Mouse (Mus musculus): ENCODE measurements around the gene Gm9945.

The Gm9945 gene

GRCm38 (mm10) chr11:53461727-53462126 is 18.2 kb upstream of the Gm9945 start:
- no peak for DNase-seq (ENCODE audit: low spot score)

GRCm38 (mm10) chr11:53463551-53464424 is 16.2 kb upstream of the Gm9945 start:
- DNase-seq (ENCODE audit: low spot score) = no peak

GRCm38 (mm10) chr11:53466231-53466971 is 13.6 kb upstream of the Gm9945 start:
- DNase-seq (ENCODE audit: low spot score) = peak; percentile 69

- DNase-seq (ENCODE audit: low spot score) = no peak
Measured at GRCm38 (mm10) chr11:53469294-53469967, 10.5 kb upstream of the Gm9945 start.

GRCm38 (mm10) chr11:53469968-53470695 is 9.8 kb upstream of the Gm9945 start, which contains the start of gene Gm9837:
Gene Gm9837 (minus strand): TSS chr11:53470479.
- DNase-seq (ENCODE audit: low spot score) = peak; percentile 86

- DNase-seq (ENCODE audit: low spot score) = no peak
Measured at GRCm38 (mm10) chr11:53472709-53473108, 7.3 kb upstream of the Gm9945 start.

- DNase-seq (ENCODE audit: low spot score) = no peak
Measured at GRCm38 (mm10) chr11:53475620-53476019, 4.3 kb upstream of the Gm9945 start.

- DNase-seq (ENCODE audit: low spot score) = no peak
Measured at GRCm38 (mm10) chr11:53477833-53478232, 2.1 kb upstream of the Gm9945 start.

GRCm38 (mm10) chr11:53478383-53479170 is 1.4 kb upstream of the Gm9945 start:
- no peak for DNase-seq (ENCODE audit: low spot score)

- no peak for DNase-seq (ENCODE audit: low spot score)
Measured at GRCm38 (mm10) chr11:53479171-53479782, 689 bp upstream of the Gm9945 start.

- DNase-seq (ENCODE audit: low spot score) = no peak
Measured at GRCm38 (mm10) chr11:53481088-53481730, 1.2 kb downstream of the Gm9945 start.

GRCm38 (mm10) chr11:53483159-53483891 is 3.4 kb downstream of the Gm9945 start:
- DNase-seq (ENCODE audit: low spot score) = no peak

- no peak for DNase-seq (ENCODE audit: low spot score)
Measured at GRCm38 (mm10) chr11:53485719-53486118, 5.8 kb downstream of the Gm9945 start.

GRCm38 (mm10) chr11:53486351-53486750 is 6.4 kb downstream of the Gm9945 start:
- no peak for DNase-seq (ENCODE audit: low spot score)

- no peak for DNase-seq (ENCODE audit: low spot score)
Measured at GRCm38 (mm10) chr11:53486822-53487594, 7.0 kb downstream of the Gm9945 start.

GRCm38 (mm10) chr11:53489007-53489406 is 9.0 kb downstream of the Gm9945 start:
- DNase-seq (ENCODE audit: low spot score) = no peak

- DNase-seq (ENCODE audit: low spot score) = no peak
Measured at GRCm38 (mm10) chr11:53489421-53489820, 9.5 kb downstream of the Gm9945 start.

- DNase-seq (ENCODE audit: low spot score) = no peak
Measured at GRCm38 (mm10) chr11:53491954-53492401, 12.0 kb downstream of the Gm9945 start.
